Mouse (Mus musculus) heart, adult 2 months (tissue): ENCODE data around the gene Rpl31.

Experiments
- CTCF ChIP-seq: fragments of 200-600 bp; IDR thresholded peaks from 2 replicates; pipeline ENCODE4 v1.8.1; 2022; ENCODE audit warnings: antibody characterized with exemption, mild to moderate bottlenecking, moderate library complexity
- EP300 ChIP-seq: fragments of 200-500 bp; IDR thresholded peaks from 2 replicates; pipeline ENCODE4 v1.6.1; 2011; ENCODE audit warnings: low read depth, low read length, control low read depth; ENCODE audit not compliant: insufficient read depth
- POLR2A ChIP-seq: fragments of 200-500 bp; IDR thresholded peaks from 2 replicates; pipeline ENCODE4 v1.6.1; 2011; ENCODE audit warnings: mild to moderate bottlenecking, low read depth, low read length, control low read depth; ENCODE audit not compliant: insufficient read depth

GRCm38 (mm10) chr1:39376726-39377240 is 9.1 kb downstream of the Rpl31 start:
- TF ChIP-seq POLR2A (no peak), CTCF (no peak), EP300 (no peak)
